Mouse (Mus musculus) liver, adult 2 months (tissue): ENCODE measurements around the gene Gm20388.

Experiments
- CTCF ChIP-seq: fragments of 200-500 bp; IDR thresholded peaks from 2 replicates; pipeline ENCODE4 v1.5.1; 2011; ENCODE audit warnings: low read depth, low read length, control low read depth
- POLR2A ChIP-seq: fragments of 200-500 bp; IDR thresholded peaks from 2 replicates; pipeline ENCODE4 v1.6.1; 2011; ENCODE audit warnings: low read length, control low read depth; ENCODE audit not compliant: insufficient read depth; ENCODE audit errors: extremely low read depth

- TF ChIP-seq POLR2A (no peak), CTCF (no peak)
Measured at GRCm38 (mm10) chr8:121148573-121149083, 1238.0 kb downstream of the Gm20388 start.
